In the genomic region with DNA sequence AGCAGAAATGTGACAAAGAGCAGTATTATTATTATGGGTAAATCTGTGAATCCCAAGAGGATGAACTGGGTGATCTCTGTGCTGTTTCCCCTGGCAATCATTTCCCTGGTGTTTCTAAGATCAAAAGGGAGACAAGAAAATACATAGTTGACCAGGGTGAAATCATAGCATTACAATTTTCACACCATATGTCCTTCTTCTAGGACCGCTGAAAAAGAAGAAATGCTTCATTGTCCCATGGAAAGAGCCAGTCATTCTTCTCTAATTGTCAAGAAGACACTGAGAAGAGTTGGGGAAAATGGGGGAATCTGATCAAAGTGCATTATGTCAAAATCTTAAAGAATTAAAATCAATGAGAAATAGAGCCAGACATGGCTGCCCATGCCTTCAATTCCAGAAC, we compare ENCODE assay signal across 12 mouse cellular contexts.
"Had no signal": no experiment of that assay in that cellular context is flagged by ENCODE, and none has a peak within 500 bp of the region (broad histone marks: within the 10 kb centered on the region; RNA-seq: fewer than 3 reads in every experiment).

Olfr262 (minus strand) TSS at position 101 of the 400 bp plus-strand sequence.

- DNase-seq: left cerebral cortex, postnatal 4 days; liver; liver, embryonic 13.5 days; liver, postnatal 0 days; lung, adult 18-20 months; lung, adult 2 months; lung, embryonic 14.5 days; lung, postnatal 10 days; lung, postnatal 14 days; lung, postnatal 36 days; lung, postnatal 4 days; midbrain, embryonic 14.5 days had no signal
